Mouse (Mus musculus) induced T-regulatory cell, adult 2 months (primary cell): ENCODE results near the gene Gna11.

Experiments
- DNase-seq: peaks from one replicate; pipeline ENCODE4 v3.0.0-alpha.2; 2012; ENCODE audit warnings: low read depth

Gna11 gene

GRCm38 (mm10) chr10:81485479-81486018 lies 59.4 kb downstream of the Gna11 start:
- no peak for DNase-seq

GRCm38 (mm10) chr10:81485060-81485449 lies 59.9 kb downstream of the Gna11 start:
- DNase-seq: peak; percentile 68

- no peak for DNase-seq
Measured at GRCm38 (mm10) chr10:81484441-81485059, 60.4 kb downstream of the Gna11 start.

GRCm38 (mm10) chr10:81483983-81484382 lies 61.0 kb downstream of the Gna11 start:
- DNase-seq: peak; percentile 79

- peak; percentile 76 for DNase-seq
Measured at GRCm38 (mm10) chr10:81482533-81482889, 62.5 kb downstream of the Gna11 start, which contains the start of gene Celf5. Celf5 (minus strand) TSS chr10:81482709.

- DNase-seq: no peak
Measured at GRCm38 (mm10) chr10:81481605-81482532, 63.1 kb downstream of the Gna11 start.
